Mouse (Mus musculus) forebrain, embryonic 14.5 days (tissue): Measurements from ENCODE around the gene Hoga1. TPM values are rescaled to one million over a fixed set of nuclear protein-coding genes. Genes with fewer than 3 reads are reported as not detected.
A peak's percentile ranks its signal among the peaks of the same experiment; 100 is the strongest.

Source experiments
- ATAC-seq: fragments of 200-750 bp; cut with Nextera tagmentation; 2 replicates; pipeline ENCODE4 v1.8.0; 2017; ENCODE audit warnings: mild to moderate bottlenecking, moderate library complexity
- DNase-seq: peaks from one replicate; pipeline ENCODE4 v3.0.0-alpha.2; 2015; ENCODE audit warnings: low spot score
- H3K27ac ChIP-seq: fragments of 300-500 bp; sonication (generic); 2 replicates; pipeline ENCODE4 v1.5.1; 2014; ENCODE audit warnings: low read depth, mild to moderate bottlenecking, control low read depth, low read length, moderate library complexity
- H3K27me3 ChIP-seq: fragments of 300-500 bp; sonication (generic); replicated peaks from 2 replicates; pipeline ENCODE4 v1.6.1; 2014; ENCODE audit warnings: low read length, control low read depth, mixed read lengths; ENCODE audit not compliant: control insufficient read depth, insufficient read depth
- H3K36me3 ChIP-seq: fragments of 300-500 bp; sonication (generic); 2 replicates; pipeline ENCODE4 v1.6.1; 2014; ENCODE audit warnings: low read length, control low read depth; ENCODE audit not compliant: control insufficient read depth, insufficient read depth
- H3K4me1 ChIP-seq: fragments of 300-500 bp; sonication (generic); 2 replicates; pipeline ENCODE4 v1.6.1; 2014; ENCODE audit warnings: antibody characterized with exemption, low read length, control low read depth; ENCODE audit not compliant: control insufficient read depth, insufficient read depth
- H3K4me2 ChIP-seq: fragments of 300-500 bp; sonication (generic); 2 replicates; pipeline ENCODE4 v1.6.1; 2014; ENCODE audit warnings: mild to moderate bottlenecking, control low read depth, low read length
- H3K4me3 ChIP-seq: fragments of 300-500 bp; sonication (generic); 2 replicates; pipeline ENCODE4 v1.5.1; 2014; ENCODE audit warnings: low read depth, low read length, control low read depth
- H3K9ac ChIP-seq: fragments of 300-500 bp; sonication (generic); 2 replicates; pipeline ENCODE4 v1.6.1; 2014; ENCODE audit warnings: mild to moderate bottlenecking, low read length, control low read depth, moderate library complexity
- H3K9me3 ChIP-seq: fragments of 300-500 bp; sonication (generic); replicated peaks from 2 replicates; pipeline ENCODE4 v1.6.1; 2016; ENCODE audit warnings: low read length, control low read depth, mixed read lengths; ENCODE audit not compliant: control insufficient read depth
- WGBS: fragments of 180-500 bp; shearing (Covaris S2); extraction: QIAGEN DNeasy Blood & Tissue Kit; methylation state at CpG from one replicate; pipeline ENCODE4 v1.1.7; 2014; 5-methylcytosine and 5-hydroxymethylcytosine counted together
- polyA plus RNA-seq: library from polyadenylated mRNA; unstranded; fragments of >200 nt; fragmentation: Nextera tagmentation; extraction: Ambion mirVana; gene quantifications from 2 replicates; pipeline ENCODE4 v1.2.1, GENCODE M21; 2014

Hoga1 gene
- polyA plus RNA-seq, 1 experiment from 2014 or later, result 0.76 TPM

GRCm38 (mm10) chr19:42006568-42006967 lies 38.8 kb upstream of the Hoga1 start:
- Histone ChIP-seq H3K9me3 (no peaks in the 10 kb centered on the region), H3K36me3 (no peaks in the 10 kb centered on the region), H3K4me1 (no peaks in the 10 kb centered on the region), H3K4me3 (no peak overlapping the region), H3K27ac (no peak overlapping the region), H3K4me2 (no peak overlapping the region), H3K27me3 (no peaks in the 10 kb centered on the region), H3K9ac (no peak overlapping the region)
- DNase-seq (no peak), ATAC-seq (no peak)
- 71% methylated on average over 8 of the region's 8 CpGs for WGBS

- DNase-seq (no peak), ATAC-seq (no peak)
- Histone ChIP-seq H3K4me1 (no peaks in the 10 kb centered on the region), H3K4me3 (no peak overlapping the region), H3K27ac (no peak overlapping the region), H3K9ac (no peak overlapping the region), H3K27me3 (no peaks in the 10 kb centered on the region), H3K9me3 (no peaks in the 10 kb centered on the region), H3K4me2 (no peak overlapping the region), H3K36me3 (no peaks in the 10 kb centered on the region)
- 68% methylated on average over 3 of the region's 3 CpGs for WGBS
Observed at GRCm38 (mm10) chr19:42008586-42008985, 36.8 kb upstream of the Hoga1 start.

- DNase-seq (no peak), ATAC-seq (no peak)
- Histone ChIP-seq H3K27me3 (no peaks in the 10 kb centered on the region), H3K4me1 (no peaks in the 10 kb centered on the region), H3K36me3 (no peaks in the 10 kb centered on the region), H3K4me2 (no peak overlapping the region), H3K4me3 (no peak overlapping the region), H3K9ac (no peak overlapping the region), H3K27ac (no peak overlapping the region), H3K9me3 (no peaks in the 10 kb centered on the region)
- 77% methylated on average over 7 of the region's 7 CpGs for WGBS
Observed at GRCm38 (mm10) chr19:42009067-42009466, 36.3 kb upstream of the Hoga1 start.

DNA sequence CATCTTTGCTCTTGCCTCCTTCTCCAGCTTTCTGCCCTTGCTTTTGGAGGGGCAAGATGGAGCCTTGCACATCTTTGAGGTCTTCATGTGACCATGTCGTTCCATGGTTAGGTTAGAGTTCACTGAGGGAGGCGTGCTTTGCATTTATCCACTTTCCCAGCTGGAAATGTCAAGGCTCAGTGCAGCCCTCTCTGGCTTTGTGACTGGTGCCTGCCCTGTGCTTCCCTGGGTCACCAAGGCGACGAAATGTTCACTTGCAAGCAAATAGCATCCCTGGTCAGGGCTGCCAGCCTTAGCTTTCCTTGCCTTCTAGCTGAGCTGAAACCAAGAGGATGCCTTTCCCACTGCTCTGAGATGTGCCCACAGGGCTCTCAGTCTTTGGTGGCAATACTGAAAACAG lies 35.0 kb upstream of the Hoga1 start:
- Histone ChIP-seq H3K27ac (no peak overlapping the region), H3K9me3 (no peaks in the 10 kb centered on the region), H3K4me1 (no peaks in the 10 kb centered on the region), H3K4me2 (no peak overlapping the region), H3K9ac (no peak overlapping the region), H3K27me3 (no peaks in the 10 kb centered on the region), H3K4me3 (no peak overlapping the region), H3K36me3 (no peaks in the 10 kb centered on the region)
- no peak for DNase-seq
- ATAC-seq, result no peak
- 66% methylated on average over 4 of the region's 4 CpGs for WGBS

GRCm38 (mm10) chr19:42011123-42011522 lies 34.3 kb upstream of the Hoga1 start:
- WGBS, result 80% methylated on average over 7 of the region's 7 CpGs
- no peak overlapping the region for H3K4me3 ChIP-seq
- ATAC-seq (no peak), DNase-seq (no peak)
- no peaks in the 10 kb centered on the region for H3K9me3 ChIP-seq
- no peaks in the 10 kb centered on the region for H3K27me3 ChIP-seq
- no peak overlapping the region for H3K4me2 ChIP-seq
- H3K9ac ChIP-seq, result no peak overlapping the region
- H3K4me1 ChIP-seq, result no peaks in the 10 kb centered on the region
- no peak overlapping the region for H3K27ac ChIP-seq
- no peaks in the 10 kb centered on the region for H3K36me3 ChIP-seq

- Histone ChIP-seq H3K9me3 (no peaks in the 10 kb centered on the region), H3K36me3 (no peaks in the 10 kb centered on the region), H3K4me2 (no peak overlapping the region), H3K4me3 (no peak overlapping the region), H3K27me3 (no peaks in the 10 kb centered on the region), H3K9ac (no peak overlapping the region), H3K4me1 (no peaks in the 10 kb centered on the region), H3K27ac (no peak overlapping the region)
- 80% methylated on average over 3 of the region's 3 CpGs for WGBS
- ATAC-seq (no peak), DNase-seq (no peak)
Observed at GRCm38 (mm10) chr19:42014231-42014825, 31.1 kb upstream of the Hoga1 start.

DNA sequence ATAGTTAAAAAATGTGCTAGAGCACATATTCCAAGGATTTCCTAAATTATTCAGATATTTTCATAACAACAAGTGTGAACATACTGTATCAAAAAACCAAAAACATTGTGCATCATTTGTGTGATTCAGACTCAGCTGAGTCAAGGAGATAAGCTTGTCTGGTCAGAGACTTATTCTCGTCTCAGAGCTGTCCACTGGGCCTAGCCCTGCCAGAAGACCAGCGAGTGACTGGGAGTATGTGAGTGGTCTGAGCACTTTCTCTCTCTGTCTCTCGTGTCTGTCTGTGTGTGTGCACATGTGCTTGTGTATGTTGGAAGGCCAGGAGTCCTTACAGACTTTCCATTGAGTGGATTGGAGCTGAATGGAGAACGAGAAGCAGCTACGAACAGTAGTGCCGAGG lies 30.4 kb upstream of the Hoga1 start:
- Histone ChIP-seq H3K9me3 (no peaks in the 10 kb centered on the region), H3K27ac (no peak overlapping the region), H3K4me1 (no peaks in the 10 kb centered on the region), H3K4me2 (no peak overlapping the region), H3K27me3 (no peaks in the 10 kb centered on the region), H3K9ac (no peak overlapping the region), H3K4me3 (no peak overlapping the region), H3K36me3 (no peaks in the 10 kb centered on the region)
- ATAC-seq, result no peak
- WGBS, result 80% methylated on average over 6 of the region's 6 CpGs
- DNase-seq, result no peak

DNA sequence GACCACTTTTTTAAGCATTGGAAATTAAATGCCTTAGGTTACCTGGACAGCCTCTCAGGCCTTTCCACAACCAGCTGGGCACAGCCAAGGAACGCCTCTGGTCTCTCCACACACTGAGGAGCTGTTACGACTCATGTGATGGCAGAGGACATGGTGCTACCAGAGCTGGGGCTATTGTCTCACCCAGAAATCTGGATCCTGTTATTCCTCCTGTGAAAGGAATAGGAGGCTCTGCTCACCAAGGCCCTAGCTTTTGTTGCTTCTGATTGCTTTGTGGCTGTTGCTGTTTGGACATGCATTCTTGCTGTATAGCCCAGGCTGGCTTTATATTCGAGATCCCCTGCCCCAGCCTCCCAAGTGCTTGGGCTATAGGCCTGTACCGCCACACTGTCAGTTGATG lies 29.2 kb upstream of the Hoga1 start:
- Histone ChIP-seq H3K36me3 (no peaks in the 10 kb centered on the region), H3K27me3 (no peaks in the 10 kb centered on the region), H3K9ac (no peak overlapping the region), H3K4me2 (no peak overlapping the region), H3K4me3 (no peak overlapping the region), H3K9me3 (no peaks in the 10 kb centered on the region), H3K27ac (no peak overlapping the region), H3K4me1 (no peaks in the 10 kb centered on the region)
- no peak for DNase-seq
- no peak for ATAC-seq
- 69% methylated on average over 4 of the region's 4 CpGs for WGBS

GRCm38 (mm10) chr19:42016840-42017239 lies 28.6 kb upstream of the Hoga1 start:
- DNase-seq (no peak), ATAC-seq (no peak)
- Histone ChIP-seq H3K9me3 (no peaks in the 10 kb centered on the region), H3K9ac (no peak overlapping the region), H3K4me1 (no peaks in the 10 kb centered on the region), H3K36me3 (no peaks in the 10 kb centered on the region), H3K4me2 (no peak overlapping the region), H3K4me3 (no peak overlapping the region), H3K27ac (peak overlapping the region; percentile 27; the same call in 1 of the 2 replicates), H3K27me3 (no peaks in the 10 kb centered on the region)
- 45% methylated on average over 5 of the region's 5 CpGs for whole genome bisulfite sequencing
